Comparison of ENCODE assay signal across 8 mouse cellular contexts in the genomic region with DNA sequence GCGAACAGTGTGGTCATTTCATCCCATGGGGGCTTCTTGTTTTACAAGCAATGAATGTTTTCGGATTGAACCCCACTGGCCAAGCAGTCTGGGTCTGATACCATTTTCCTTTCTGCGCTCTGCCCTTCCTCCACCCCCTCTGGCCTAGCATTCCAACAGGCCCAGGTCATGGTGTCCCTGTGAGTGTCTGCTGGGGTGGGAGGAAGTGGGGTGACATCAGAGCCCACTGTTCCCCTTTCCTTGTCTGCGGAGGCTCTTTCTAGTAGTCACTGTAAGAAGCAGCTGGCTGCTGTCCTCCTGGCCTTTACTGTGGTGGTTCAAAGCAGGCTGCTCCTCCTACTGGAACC. TPM values are rescaled to one million over a fixed set of nuclear protein-coding genes. Genes with fewer than 3 reads are reported as not detected.
A peak's percentile ranks its signal among the peaks of the same experiment; 100 is the strongest.
DNase-seq lines count a peak whose midpoint lies in the region; ATAC-seq lines count a peak whose summit lies in the region.

No protein-coding gene starts in this region.

- H3K4me3 ChIP-seq in midbrain, embryonic 10.5 days, result no peak overlapping the region
- no peak overlapping the region for H3K4me3 ChIP-seq in midbrain, embryonic 14.5 days (replicated peaks; ENCODE audit: low read depth, low read length)
- H3K4me3 ChIP-seq in kidney, embryonic 14.5 days (ENCODE audit: low read length), result no peak overlapping the region
- H3K4me3 ChIP-seq in macrophage (ENCODE audit: inconsistent target), result no peak overlapping the region

- no peak overlapping the region for H3K4me2 ChIP-seq in midbrain, embryonic 14.5 days (ENCODE audit: low read length)
- no peak overlapping the region for H3K4me2 ChIP-seq in kidney, embryonic 14.5 days (replicated peaks; ENCODE audit: low read depth, low read length)

- H3K27me3 ChIP-seq in midbrain, embryonic 10.5 days (ENCODE audit: low read depth, poor library complexity, severe bottlenecking), result peaks cover 5% of the 10 kb centered on the region; the same call in 1 of the 2 replicates
- no peaks in the 10 kb centered on the region for H3K27me3 ChIP-seq in midbrain, embryonic 14.5 days (ENCODE audit: control insufficient read depth, insufficient read depth, low read length)
- no peaks in the 10 kb centered on the region for H3K27me3 ChIP-seq in kidney, embryonic 14.5 days (ENCODE audit: control insufficient read depth, insufficient read depth, low read length)

- H3K9me3 ChIP-seq in midbrain, embryonic 10.5 days (replicated peaks), result no peaks in the 10 kb centered on the region
- H3K9me3 ChIP-seq in midbrain, embryonic 14.5 days (ENCODE audit: control insufficient read depth, low read length), result no peaks in the 10 kb centered on the region
- no peaks in the 10 kb centered on the region for H3K9me3 ChIP-seq in kidney, embryonic 14.5 days (ENCODE audit: control insufficient read depth, low read length)

- H3K4me1 ChIP-seq in midbrain, embryonic 10.5 days, result peaks cover 99% of the 10 kb centered on the region
- H3K4me1 ChIP-seq in midbrain, embryonic 14.5 days (ENCODE audit: control insufficient read depth, insufficient read depth, low read length), result peaks cover 45% of the 10 kb centered on the region
- peaks cover 56% of the 10 kb centered on the region for H3K4me1 ChIP-seq in kidney, embryonic 14.5 days (ENCODE audit: control insufficient read depth, insufficient read depth, low read length)

- no peak for ATAC-seq in midbrain, embryonic 14.5 days (ENCODE audit: low FRiP score, low TSS enrichment)
- ATAC-seq in kidney, embryonic 14.5 days (ENCODE audit: low FRiP score, low TSS enrichment), result no peak; the same call in 1 of the 2 replicates

- DNase-seq in midbrain, embryonic 10.5 days (ENCODE audit: low spot score), result no peak
- no peak for DNase-seq in midbrain, embryonic 14.5 days
- DNase-seq in heart, adult 11 months, result peak; percentile 99
- no peak for DNase-seq in embryo, embryonic 10 days (ENCODE audit: low spot score)
- DNase-seq in urinary bladder, adult 18-20 months (ENCODE audit: low spot score in 2 of 2), result no peak
- DNase-seq in urinary bladder, adult 2 months (ENCODE audit: low spot score), result no peak

- 0 out of 2 replicates have a peak, but pooled peaks cover 6% of the 10 kb centered on the region for H3K36me3 ChIP-seq in midbrain, embryonic 10.5 days
- no peaks in the 10 kb centered on the region for H3K36me3 ChIP-seq in midbrain, embryonic 14.5 days (ENCODE audit: control insufficient read depth, insufficient read depth, low read length)
- no peaks in the 10 kb centered on the region for H3K36me3 ChIP-seq in kidney, embryonic 14.5 days (ENCODE audit: control insufficient read depth, insufficient read depth, low read length)
- H3K36me3 ChIP-seq in macrophage (ENCODE audit: inconsistent target), result no peaks in the 10 kb centered on the region

- H3K79me2 ChIP-seq in macrophage (ENCODE audit: inconsistent target), result peaks cover 67% of the 10 kb centered on the region; the same call in 1 of the 2 replicates

- no peak overlapping the region for H3K9ac ChIP-seq in midbrain, embryonic 14.5 days (replicated peaks; ENCODE audit: low read length)
- H3K9ac ChIP-seq in kidney, embryonic 14.5 days (ENCODE audit: low read depth, low read length), result 0 out of 2 replicates have a peak overlapping the region, but pooled peaks have one; percentile 12

- H3K27ac ChIP-seq in midbrain, embryonic 10.5 days (replicated peaks), result peak overlapping the region; percentile 69
- no peak overlapping the region for H3K27ac ChIP-seq in midbrain, embryonic 14.5 days (replicated peaks; ENCODE audit: low read depth, low read length)
- no peak overlapping the region for H3K27ac ChIP-seq in kidney, embryonic 14.5 days (ENCODE audit: low read depth, low read length)
- peak overlapping the region; percentile 92 for H3K27ac ChIP-seq in macrophage

- WGBS in midbrain, embryonic 10.5 days, result 68% methylated on average over 4 of the region's 4 CpGs
- 71% methylated on average over 4 of the region's 4 CpGs for WGBS in midbrain, embryonic 14.5 days
- 50% methylated on average over 4 of the region's 4 CpGs for WGBS in kidney, embryonic 14.5 days
- 9% methylated on average over 4 of the region's 4 CpGs for WGBS in macrophage (ENCODE audit: missing documents)

RNA-seq across cellular contexts. Expression of a gene that starts 10.9 kb away (rescaled TPM):
- 11.9 and 12.6 TPM in 2 replicates for polyA plus RNA-seq in midbrain, embryonic 10.5 days (2016; fragmentation: Nextera tagmentation; extraction: Ambion mirVana)
- polyA plus RNA-seq in midbrain, embryonic 14.5 days (2014; fragmentation: Nextera tagmentation; extraction: Ambion mirVana), result 6.6 and 8.6 TPM in 2 replicates
- polyA plus RNA-seq in kidney, embryonic 14.5 days (2014; fragmentation: Nextera tagmentation; extraction: Ambion mirVana), result 6.1 and 10.8 TPM in 2 replicates
- 10 to 100 TPM in 22 of 26 experiments, 1 to 10 TPM in 4; 3.4 to 48.9 (median 23.6) TPM for total RNA-seq in macrophage (2018; cell fraction: chromatin; rRNA removed)
- 10 to 100 TPM in 13 of 26 experiments, 1 to 10 TPM in 13; 4.3 to 27.0 (median 11.3) TPM for total RNA-seq in macrophage (2018; cell fraction: cytosol; rRNA removed)
- 10 to 100 TPM in 20 of 26 experiments, 1 to 10 TPM in 6; 3.3 to 48.1 (median 15.8) TPM for total RNA-seq in macrophage (2018; cell fraction: nucleus; rRNA removed)
- 3.4 to 18.7 TPM (median 11.0 TPM) in 3 replicates for polyA plus RNA-seq in macrophage (2018)
- polyA plus RNA-seq in urinary bladder, adult 2 months (2012; rRNA removed), result 25.0 and 36.3 TPM in 2 replicates

Comparison
In these comparisons a context has a peak if more than half of its experiments do, and no peak if none do; other contexts are left out.
1. H3K27ac ChIP-seq: peak in midbrain, embryonic 10.5 days (single experiment) and macrophage (single experiment); none in midbrain, embryonic 14.5 days (single experiment) and kidney, embryonic 14.5 days (single experiment).